Mouse (Mus musculus): Measurements from ENCODE around the gene Rnd1. TPM values are rescaled to one million over a fixed set of nuclear protein-coding genes. Genes with fewer than 3 reads are reported as not detected.
A peak's percentile ranks its signal among the peaks of the same experiment; 100 is the strongest.

The Rnd1 gene
- polyA plus RNA-seq, 1 experiment from 2014 or later, result 6.0 TPM

DNA sequence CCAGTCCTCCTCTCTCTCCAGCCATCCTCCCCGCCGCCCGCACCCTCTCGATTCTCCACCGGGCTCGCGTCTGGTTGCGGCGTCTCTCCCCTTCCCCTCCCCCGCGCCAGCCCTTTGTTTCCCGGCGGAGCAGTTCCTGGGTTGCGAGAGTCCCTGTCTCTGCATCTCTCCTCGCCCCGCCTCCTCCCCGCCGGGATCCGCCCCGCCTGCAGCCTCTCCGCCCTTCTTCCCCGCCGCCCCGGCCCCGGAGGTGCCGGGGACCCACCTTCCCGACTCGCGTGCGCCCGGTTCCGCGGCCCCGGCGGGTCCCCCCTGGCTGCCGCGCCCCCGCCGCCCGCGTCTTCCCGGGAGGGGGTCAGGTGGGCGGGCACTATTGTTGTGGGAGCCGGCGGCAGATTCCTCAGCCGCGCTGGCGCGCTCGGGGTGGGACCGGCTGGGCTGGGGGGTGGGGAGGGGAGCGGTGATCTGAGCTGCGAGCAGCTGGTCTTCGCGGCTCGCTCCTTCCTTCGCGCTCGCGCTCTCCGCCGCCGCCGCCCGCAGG lies 42.6 kb downstream of the Rnd1 start:
- no peaks in the 10 kb centered on the region for H3K27me3 ChIP-seq (ENCODE audit: control insufficient read depth, insufficient read depth, low read length)
- H3K4me1 ChIP-seq (replicated peaks; ENCODE audit: control insufficient read depth, insufficient read depth, low read length), result peaks cover 37% of the 10 kb centered on the region
- H3K27ac ChIP-seq, result peak overlapping the region; percentile 93
- WGBS, result under 1% methylated on average over 41 of the region's 65 CpGs
- ATAC-seq (ENCODE audit: low FRiP score) (peak; percentile 67), DNase-seq (ENCODE audit: low spot score) (peak; percentile 74)
- peak overlapping the region; percentile 81 for H3K9ac ChIP-seq
- peak overlapping the region; percentile 68 for H3K4me2 ChIP-seq (replicated peaks)
- H3K9me3 ChIP-seq (ENCODE audit: control insufficient read depth, low read length), result no peaks in the 10 kb centered on the region
- H3K4me3 ChIP-seq (replicated peaks; ENCODE audit: low read length), result peak overlapping the region; percentile 58
- peaks cover 5% of the 10 kb centered on the region for H3K36me3 ChIP-seq (replicated peaks; ENCODE audit: control insufficient read depth, insufficient read depth)

DNA sequence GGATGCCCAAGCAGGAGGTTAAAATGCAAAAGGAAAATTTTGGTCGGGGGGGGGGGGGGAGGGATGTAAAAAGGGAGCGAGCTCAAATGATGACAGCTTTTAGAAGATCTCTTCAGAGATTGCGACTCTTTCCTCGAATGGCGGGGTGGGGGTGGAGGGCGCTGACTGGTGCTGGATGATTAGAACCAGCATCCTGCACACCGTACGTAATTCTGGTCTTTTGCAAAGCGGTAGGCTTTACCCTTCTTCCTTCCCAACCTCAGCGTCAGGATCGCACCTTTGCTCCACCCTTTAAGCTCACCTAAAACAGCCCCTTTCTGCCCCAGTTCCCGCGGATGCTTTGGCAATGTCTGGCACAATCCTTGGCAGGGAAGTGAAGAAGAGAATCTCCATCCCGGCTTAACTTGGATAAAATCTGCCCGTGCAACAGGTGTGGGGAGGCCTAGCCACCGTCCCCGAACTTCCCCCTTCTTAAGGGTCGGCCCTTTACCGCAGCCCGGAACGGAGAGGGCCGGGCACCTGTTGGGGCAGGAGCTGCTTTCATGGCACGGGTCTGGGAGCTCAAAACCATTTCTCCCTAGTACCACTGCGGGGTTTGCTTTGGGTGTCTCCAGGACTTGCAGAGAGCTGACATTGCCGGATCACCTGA lies 43.3 kb downstream of the Rnd1 start:
- no peaks in the 10 kb centered on the region for H3K27me3 ChIP-seq (ENCODE audit: control insufficient read depth, insufficient read depth, low read length)
- H3K27ac ChIP-seq, result peak overlapping the region; percentile 93
- no peaks in the 10 kb centered on the region for H3K9me3 ChIP-seq (ENCODE audit: control insufficient read depth, low read length)
- peak overlapping the region; percentile 58 for H3K4me3 ChIP-seq (replicated peaks; ENCODE audit: low read length)
- H3K36me3 ChIP-seq (replicated peaks; ENCODE audit: control insufficient read depth, insufficient read depth), result no peaks in the 10 kb centered on the region
- no peak for DNase-seq (ENCODE audit: low spot score)
- H3K9ac ChIP-seq, result peak overlapping the region; percentile 81
- peaks cover 42% of the 10 kb centered on the region for H3K4me1 ChIP-seq (replicated peaks; ENCODE audit: control insufficient read depth, insufficient read depth, low read length)
- WGBS, result under 1% methylated on average over 25 of the region's 25 CpGs
- ATAC-seq (ENCODE audit: low FRiP score), result peak; percentile 8; the same call in 1 of the 2 replicates
- peak overlapping the region; percentile 68 for H3K4me2 ChIP-seq (replicated peaks)

DNA sequence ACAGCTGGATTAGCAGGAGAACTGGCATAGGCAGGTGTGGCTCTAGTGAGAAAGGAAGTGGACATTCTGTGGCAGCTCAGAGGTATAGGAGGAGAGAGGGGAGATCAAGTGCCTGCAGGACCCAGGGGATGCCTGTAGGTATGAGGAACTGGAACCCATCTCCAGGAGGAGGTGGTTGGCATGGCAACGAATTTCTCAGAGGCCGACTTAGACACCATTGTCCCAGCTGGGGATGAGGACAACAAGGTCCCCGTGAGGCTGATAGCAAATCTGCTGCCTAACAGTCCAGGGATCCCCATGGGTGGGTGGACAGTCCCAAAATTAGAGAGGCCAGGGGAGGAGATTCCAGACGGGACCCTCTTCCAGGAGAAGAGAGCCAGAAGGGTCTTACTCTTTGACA lies 44.3 kb downstream of the Rnd1 start:
- 0% methylated on average over 4 of the region's 4 CpGs for WGBS
- peak overlapping the region; percentile 68 for H3K4me2 ChIP-seq (replicated peaks)
- ATAC-seq (ENCODE audit: low FRiP score) (no peak), DNase-seq (ENCODE audit: low spot score) (no peak)
- peak overlapping the region; percentile 58 for H3K4me3 ChIP-seq (replicated peaks; ENCODE audit: low read length)
- no peaks in the 10 kb centered on the region for H3K27me3 ChIP-seq (ENCODE audit: control insufficient read depth, insufficient read depth, low read length)
- peak overlapping the region; percentile 93 for H3K27ac ChIP-seq
- peak overlapping the region; percentile 81 for H3K9ac ChIP-seq
- no peaks in the 10 kb centered on the region for H3K9me3 ChIP-seq (ENCODE audit: control insufficient read depth, low read length)
- no peaks in the 10 kb centered on the region for H3K36me3 ChIP-seq (replicated peaks; ENCODE audit: control insufficient read depth, insufficient read depth)
- peaks cover 53% of the 10 kb centered on the region for H3K4me1 ChIP-seq (replicated peaks; ENCODE audit: control insufficient read depth, insufficient read depth, low read length)

DNA sequence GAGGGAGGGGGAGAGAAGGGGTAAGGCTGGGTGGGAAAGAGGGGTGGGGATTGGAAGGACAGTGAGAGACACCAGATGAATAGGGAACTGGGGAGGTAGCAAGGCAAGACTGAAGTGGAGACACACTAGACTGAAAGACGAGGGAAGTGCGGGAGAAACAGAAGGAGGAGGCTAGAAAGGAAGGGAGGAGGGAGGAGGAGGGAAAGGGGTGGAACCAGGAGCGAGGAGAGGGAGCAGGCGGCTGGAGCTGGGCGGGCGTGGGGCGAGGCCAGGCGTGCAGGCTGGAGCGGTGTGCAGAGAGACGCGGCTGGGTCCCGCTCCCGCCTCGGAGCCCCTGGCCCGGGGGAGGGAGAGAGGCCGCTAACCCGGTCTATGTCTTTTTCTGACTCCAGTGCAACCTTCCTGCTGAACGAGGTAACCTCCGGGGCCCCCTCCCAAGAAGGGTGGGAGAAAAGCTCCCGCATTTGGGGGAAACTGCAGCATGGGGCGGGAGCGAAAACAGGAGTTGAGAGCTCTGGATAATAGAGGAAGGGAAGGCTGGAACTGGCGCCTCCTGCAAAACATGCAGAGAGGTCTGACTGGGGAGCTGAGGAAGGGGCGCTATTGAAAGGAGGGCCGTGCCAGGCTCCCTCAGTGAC lies 45.0 kb downstream of the Rnd1 start:
- WGBS, result under 1% methylated on average over 25 of the region's 25 CpGs
- Histone ChIP-seq H3K27me3 (ENCODE audit: control insufficient read depth, insufficient read depth, low read length) (no peaks in the 10 kb centered on the region), H3K27ac (peak overlapping the region; percentile 93), H3K9ac (peak overlapping the region; percentile 81), H3K4me2 (replicated peaks) (peak overlapping the region; percentile 68), H3K36me3 (replicated peaks; ENCODE audit: control insufficient read depth, insufficient read depth) (no peaks in the 10 kb centered on the region), H3K4me3 (replicated peaks; ENCODE audit: low read length) (peak overlapping the region; percentile 58), H3K9me3 (ENCODE audit: control insufficient read depth, low read length) (no peaks in the 10 kb centered on the region), H3K4me1 (replicated peaks; ENCODE audit: control insufficient read depth, insufficient read depth, low read length) (peaks cover 48% of the 10 kb centered on the region)
- ATAC-seq (ENCODE audit: low FRiP score), result peak; percentile 32
- DNase-seq (ENCODE audit: low spot score), result peak; percentile 62

DNA sequence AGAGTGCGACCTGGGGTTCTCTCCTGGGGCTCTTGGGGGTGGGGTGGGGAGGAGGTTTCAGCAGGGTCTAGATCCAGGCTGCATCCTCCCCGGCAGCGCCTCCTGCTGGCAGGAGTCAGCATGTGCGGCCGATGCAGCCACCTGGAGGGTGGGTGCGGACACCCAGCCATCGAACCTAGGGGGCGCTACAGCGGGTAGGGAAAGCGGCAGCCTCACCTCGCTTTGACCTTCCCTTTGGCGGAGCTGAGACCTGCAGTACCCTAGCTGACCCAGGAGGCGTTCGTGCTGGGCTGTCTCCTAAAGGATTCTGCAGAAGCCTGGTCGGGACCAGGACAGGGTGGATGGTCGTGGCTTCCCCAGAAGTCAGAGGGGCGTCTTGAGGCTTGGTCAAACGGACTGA lies 45.8 kb downstream of the Rnd1 start:
- peak overlapping the region; percentile 58 for H3K4me3 ChIP-seq (replicated peaks; ENCODE audit: low read length)
- 0 out of 2 replicates have a peak, but pooled peaks have one; percentile 10 for ATAC-seq (ENCODE audit: low FRiP score)
- H3K27ac ChIP-seq, result peak overlapping the region; percentile 93
- peak; percentile 78 for DNase-seq (ENCODE audit: low spot score)
- 0% methylated on average over 16 of the region's 18 CpGs for WGBS
- no peaks in the 10 kb centered on the region for H3K27me3 ChIP-seq (ENCODE audit: control insufficient read depth, insufficient read depth, low read length)
- H3K4me1 ChIP-seq (replicated peaks; ENCODE audit: control insufficient read depth, insufficient read depth, low read length), result peaks cover 41% of the 10 kb centered on the region
- no peaks in the 10 kb centered on the region for H3K9me3 ChIP-seq (ENCODE audit: control insufficient read depth, low read length)
- no peaks in the 10 kb centered on the region for H3K36me3 ChIP-seq (replicated peaks; ENCODE audit: control insufficient read depth, insufficient read depth)
- H3K4me2 ChIP-seq (replicated peaks), result peak overlapping the region; percentile 68
- H3K9ac ChIP-seq, result peak overlapping the region; percentile 81

DNA sequence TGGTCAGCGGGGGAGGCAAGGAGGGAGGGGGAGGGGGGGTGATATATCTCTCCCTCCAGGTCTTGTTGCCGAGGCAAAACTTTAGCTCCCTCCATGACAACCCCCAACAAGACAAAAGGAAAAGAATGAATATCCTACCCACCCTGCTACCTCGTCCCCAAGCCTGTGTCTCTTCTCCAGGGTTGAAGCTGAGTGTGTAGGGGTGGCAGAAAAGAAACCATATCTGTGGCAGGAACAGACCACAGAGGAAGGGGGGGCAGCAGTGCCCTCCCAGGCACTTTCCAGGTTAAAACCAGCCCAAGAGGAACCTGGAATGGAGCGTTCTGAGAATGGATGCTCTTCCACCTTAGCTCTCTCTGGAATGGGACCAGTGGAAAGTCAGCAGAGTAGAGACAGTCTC lies 46.7 kb downstream of the Rnd1 start, which contains the start of gene Cacnb3:
Gene Cacnb3 (plus strand): TSS at position 301 of the 400 bp plus-strand sequence.
- peaks cover 32% of the 10 kb centered on the region for H3K4me1 ChIP-seq (replicated peaks; ENCODE audit: control insufficient read depth, insufficient read depth, low read length)
- H3K9me3 ChIP-seq (ENCODE audit: control insufficient read depth, low read length), result no peaks in the 10 kb centered on the region
- no peak for DNase-seq (ENCODE audit: low spot score)
- 29% methylated on average over 4 of the region's 4 CpGs for WGBS
- H3K9ac ChIP-seq, result peak within 1 kb of the TSS; percentile 81
- H3K36me3 ChIP-seq (replicated peaks; ENCODE audit: control insufficient read depth, insufficient read depth), result no peaks in the 10 kb centered on the region
- peak within 1 kb of the TSS; percentile 58; the same call in 1 of the 2 replicates for H3K4me3 ChIP-seq (replicated peaks; ENCODE audit: low read length)
- H3K27me3 ChIP-seq (ENCODE audit: control insufficient read depth, insufficient read depth, low read length), result no peaks in the 10 kb centered on the region
- no peak for ATAC-seq (ENCODE audit: low FRiP score)
- peak within 1 kb of the TSS; percentile 68 for H3K4me2 ChIP-seq (replicated peaks)
- no peak within 1 kb of the TSS for H3K27ac ChIP-seq

DNA sequence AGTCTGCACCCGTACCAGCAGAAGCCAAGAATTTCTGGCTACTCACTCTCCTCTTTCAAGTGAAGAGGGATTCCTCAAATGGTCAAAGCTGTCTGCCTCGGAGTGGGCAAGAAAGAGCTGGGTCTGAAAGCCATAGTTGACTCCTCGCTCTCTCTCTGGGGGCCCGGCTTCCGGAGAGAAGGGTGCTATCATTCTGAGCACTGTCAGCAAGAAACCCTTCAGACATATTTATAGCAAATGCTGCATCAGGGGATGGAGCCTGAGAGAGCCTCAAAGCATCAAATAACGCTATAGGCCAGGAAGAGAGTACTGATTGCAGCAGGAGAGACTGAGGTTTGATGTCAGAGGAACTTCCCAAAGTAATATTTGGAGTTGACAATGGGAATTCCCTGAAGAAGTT lies 47.8 kb downstream of the Rnd1 start:
- no peaks in the 10 kb centered on the region for H3K9me3 ChIP-seq (ENCODE audit: control insufficient read depth, low read length)
- no peak overlapping the region for H3K9ac ChIP-seq
- 65% methylated on average over 6 of the region's 6 CpGs for WGBS
- H3K27ac ChIP-seq, result peak overlapping the region; percentile 39; the same call in 1 of the 2 replicates
- no peaks in the 10 kb centered on the region for H3K36me3 ChIP-seq (replicated peaks; ENCODE audit: control insufficient read depth, insufficient read depth)
- peaks cover 30% of the 10 kb centered on the region for H3K4me1 ChIP-seq (replicated peaks; ENCODE audit: control insufficient read depth, insufficient read depth, low read length)
- DNase-seq (ENCODE audit: low spot score) (no peak), ATAC-seq (ENCODE audit: low FRiP score) (no peak)
- H3K4me3 ChIP-seq (replicated peaks; ENCODE audit: low read length), result no peak overlapping the region
- no peaks in the 10 kb centered on the region for H3K27me3 ChIP-seq (ENCODE audit: control insufficient read depth, insufficient read depth, low read length)
- no peak overlapping the region for H3K4me2 ChIP-seq (replicated peaks)

DNA sequence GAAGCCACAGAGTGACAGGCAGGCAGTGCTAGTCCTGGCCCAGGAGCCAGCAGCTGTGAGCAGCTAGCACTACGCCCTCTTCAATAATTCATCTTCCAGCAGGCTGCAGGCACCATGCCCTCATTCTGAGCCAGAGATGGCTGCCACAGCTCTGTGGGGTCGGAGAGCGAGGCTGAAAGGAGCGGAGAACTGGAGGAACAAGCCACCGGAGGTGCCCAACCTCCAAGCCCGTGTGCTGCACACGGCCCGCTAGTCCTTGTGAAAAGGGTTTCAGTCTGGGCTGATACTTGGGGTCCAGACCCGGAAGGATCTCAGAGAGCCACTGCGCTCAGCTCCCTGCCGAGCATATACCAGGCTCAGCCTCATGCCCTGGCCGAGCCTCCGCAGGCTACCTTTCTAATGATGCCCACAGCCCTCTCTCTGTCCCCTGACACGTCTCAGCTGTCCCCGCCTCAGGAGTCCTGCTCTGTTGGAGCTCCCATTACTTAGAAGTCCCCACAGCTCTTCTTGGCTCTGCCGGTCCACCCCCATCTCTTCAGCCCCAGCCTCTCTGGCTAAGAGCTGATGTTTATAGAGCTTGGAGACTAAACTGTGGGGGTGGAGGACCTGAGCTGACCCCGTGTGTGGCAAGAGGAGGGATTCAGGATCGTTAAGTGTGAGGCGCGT lies 48.5 kb downstream of the Rnd1 start:
- H3K27ac ChIP-seq, result peak overlapping the region; percentile 39
- H3K9ac ChIP-seq, result peak overlapping the region; percentile 40
- no peaks in the 10 kb centered on the region for H3K9me3 ChIP-seq (ENCODE audit: control insufficient read depth, low read length)
- peak overlapping the region; percentile 38 for H3K4me2 ChIP-seq (replicated peaks)
- peaks cover 30% of the 10 kb centered on the region for H3K4me1 ChIP-seq (replicated peaks; ENCODE audit: control insufficient read depth, insufficient read depth, low read length)
- DNase-seq (ENCODE audit: low spot score), result peak; percentile 46
- 6% methylated on average over 20 of the region's 20 CpGs for WGBS
- no peak for ATAC-seq (ENCODE audit: low FRiP score)
- H3K4me3 ChIP-seq (replicated peaks; ENCODE audit: low read length), result no peak overlapping the region
- no peaks in the 10 kb centered on the region for H3K36me3 ChIP-seq (replicated peaks; ENCODE audit: control insufficient read depth, insufficient read depth)
- no peaks in the 10 kb centered on the region for H3K27me3 ChIP-seq (ENCODE audit: control insufficient read depth, insufficient read depth, low read length)
